Mouse (Mus musculus) kidney, adult 2 months (tissue): ENCODE results near the gene Ppp2r3c.

Experiments used
- CTCF ChIP-seq: fragments of 200-500 bp; conservative IDR thresholded peaks from 2 replicates; pipeline ENCODE4 v1.5.1; 2011; ENCODE audit warnings: low read depth, mild to moderate bottlenecking, control low read depth, low read length, moderate library complexity, mixed read lengths; ENCODE audit not compliant: insufficient read depth, insufficient read length
- POLR2A ChIP-seq: fragments of 200-500 bp; IDR thresholded peaks from one replicate; pipeline ENCODE4 v1.6.1; 2011; ENCODE audit warnings: low read depth, low read length, control low read depth

- TF ChIP-seq POLR2A = no peak
- TF ChIP-seq CTCF = no peak
These were observed 30.9 kb upstream of the Ppp2r3c start for GRCm38 (mm10) chr12:55333662-55334061.
